Mouse (Mus musculus) thymus, postnatal 25 days (tissue): ENCODE measurements at regions not wholly inside any gene's neighbourhood (a gene's known extent, or its start where the extent isn't known, plus 50 kb on each side); places are given as distances from the start of the nearest gene placed in this dataset.

Experiments
- DNase-seq: peaks from one replicate; pipeline ENCODE4 v3.0.0; 2022

DNA sequence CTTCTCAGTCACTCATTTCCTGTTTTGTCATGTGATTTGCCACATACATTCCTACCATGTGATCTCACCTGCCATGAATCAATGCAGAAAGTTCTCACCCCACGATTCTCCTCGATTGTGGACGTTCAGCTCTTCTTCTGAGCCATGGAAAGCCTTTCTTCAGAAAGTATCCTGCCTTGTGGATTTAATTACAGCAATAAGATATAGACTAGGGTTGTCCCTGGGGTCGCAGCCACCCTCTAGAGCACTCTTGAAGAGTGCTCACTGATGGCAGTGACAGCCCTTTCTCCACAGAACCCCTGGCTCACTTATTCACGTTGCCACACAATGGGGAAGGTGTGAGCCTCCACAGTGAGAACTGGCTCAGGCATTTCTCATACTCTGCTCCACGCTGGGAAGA, 345.1 kb downstream of the Wdr11 start:
- no peak for DNase-seq

DNA sequence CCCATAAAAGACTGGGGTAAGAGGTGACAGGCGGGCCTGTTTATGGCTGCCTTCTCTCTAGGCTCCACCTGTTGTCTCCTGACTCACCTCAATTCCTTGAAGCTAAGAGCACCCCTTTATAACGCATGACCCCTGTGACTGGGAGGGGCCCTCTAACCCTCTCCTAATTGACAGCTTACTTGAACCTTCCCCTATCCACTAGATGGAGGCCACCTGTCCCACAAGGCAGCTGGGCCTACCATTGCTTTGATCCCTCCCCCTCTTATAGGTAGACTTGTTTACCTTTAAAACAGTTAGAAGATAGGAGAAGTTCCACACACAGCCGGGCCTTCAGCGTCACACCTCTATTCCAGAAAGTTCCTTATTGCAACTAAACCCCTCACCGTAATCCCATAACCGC, 346.1 kb downstream of the Wdr11 start:
- no peak for DNase-seq

DNA sequence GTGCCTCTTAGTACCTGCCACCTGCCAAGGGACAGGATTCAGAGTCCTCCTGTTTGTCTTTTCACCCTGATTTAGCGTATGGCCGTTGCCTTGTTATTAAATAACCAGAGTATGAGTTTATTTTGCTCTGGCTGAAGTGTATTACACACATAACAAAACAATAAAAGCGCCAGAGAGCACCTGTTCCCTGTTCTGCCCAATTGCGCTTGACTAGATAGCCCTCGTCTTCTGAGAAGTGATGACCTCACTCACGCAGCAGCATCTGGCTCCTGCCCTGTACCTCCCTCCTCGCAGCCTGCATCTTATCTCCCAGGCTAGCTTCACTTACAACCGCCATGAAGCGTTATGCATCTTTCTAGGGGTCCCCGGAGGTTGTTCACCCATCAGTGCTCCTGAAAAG, 346.5 kb downstream of the Wdr11 start:
- DNase-seq: no peak

DNA sequence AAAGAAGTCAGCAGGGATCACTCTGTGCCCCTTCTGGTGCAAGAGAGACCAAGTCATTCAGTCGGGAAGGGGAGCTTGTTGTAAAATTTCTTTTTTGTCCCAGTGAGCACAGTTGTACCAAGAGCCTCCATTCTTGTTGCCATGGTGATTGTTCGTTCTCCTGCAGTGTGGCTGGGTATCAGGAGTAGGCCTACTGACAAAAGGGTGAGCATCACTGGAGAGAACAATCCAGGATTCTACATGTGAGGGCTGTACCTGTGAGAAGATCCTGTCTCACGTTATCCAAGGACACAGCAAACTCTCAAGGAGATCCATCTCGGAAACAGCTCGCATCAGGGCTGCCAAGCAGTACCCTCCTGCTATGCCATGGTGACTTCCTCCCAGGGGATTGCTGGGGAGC, 347.6 kb downstream of the Wdr11 start:
- no peak for DNase-seq

DNA sequence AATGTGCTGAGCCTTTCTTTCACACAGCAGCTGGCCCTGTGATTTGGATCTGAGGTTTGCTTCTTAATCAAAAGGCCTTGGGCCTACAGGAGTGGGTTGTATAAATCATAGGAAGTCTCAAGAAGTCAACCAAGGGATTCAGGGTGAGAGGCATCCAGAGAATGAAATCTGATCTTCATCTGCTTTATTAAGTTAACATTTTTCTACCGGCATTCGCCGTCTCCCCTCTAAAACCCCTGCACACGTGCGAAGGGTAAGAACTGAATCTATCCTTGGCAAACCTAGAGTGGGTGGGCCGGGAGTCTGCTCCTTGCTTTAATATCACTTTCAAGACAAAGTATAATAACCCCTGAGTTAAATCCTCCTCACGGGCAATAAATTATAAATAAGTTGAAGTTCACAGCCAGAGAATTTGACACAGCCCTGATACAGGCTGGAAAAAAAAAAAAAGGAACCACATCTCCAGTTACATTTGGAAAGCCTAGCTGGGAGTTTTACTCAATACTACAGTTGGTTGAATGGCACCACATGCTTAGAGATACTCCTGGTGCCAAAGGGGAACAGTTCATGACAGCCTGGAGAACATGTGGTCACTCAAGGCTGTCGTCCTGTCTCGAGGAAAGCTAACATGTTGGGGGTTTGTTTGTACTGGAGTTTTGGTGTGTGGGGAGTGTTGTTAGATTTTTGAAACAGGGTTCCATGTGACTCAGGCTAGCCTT, 349.8 kb downstream of the Wdr11 start:
- no peak for DNase-seq

DNA sequence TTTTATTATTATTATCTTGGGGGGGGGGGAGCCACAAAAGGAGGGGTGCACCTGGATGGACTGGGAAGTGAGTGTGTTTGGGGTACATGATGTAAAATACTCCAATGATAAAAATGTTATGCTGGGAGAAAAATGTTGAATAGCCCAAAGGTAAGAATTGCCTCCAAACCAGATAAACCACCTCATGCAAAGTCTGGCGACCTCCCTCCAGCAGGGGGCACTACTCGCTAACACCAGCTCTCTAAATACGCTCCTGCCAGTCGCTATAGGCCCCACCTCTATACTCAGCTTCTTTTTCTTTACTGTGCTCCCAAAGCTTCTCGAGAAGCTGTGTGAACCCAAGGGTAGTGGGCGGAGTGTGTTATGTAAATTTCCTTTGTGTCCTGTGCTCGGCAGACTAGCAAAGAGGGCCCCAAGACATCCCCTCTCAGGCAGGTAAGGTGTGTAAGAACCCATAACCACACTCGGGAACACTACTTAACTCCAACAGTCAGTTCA, 357.0 kb downstream of the Wdr11 start:
- no peak for DNase-seq

DNA sequence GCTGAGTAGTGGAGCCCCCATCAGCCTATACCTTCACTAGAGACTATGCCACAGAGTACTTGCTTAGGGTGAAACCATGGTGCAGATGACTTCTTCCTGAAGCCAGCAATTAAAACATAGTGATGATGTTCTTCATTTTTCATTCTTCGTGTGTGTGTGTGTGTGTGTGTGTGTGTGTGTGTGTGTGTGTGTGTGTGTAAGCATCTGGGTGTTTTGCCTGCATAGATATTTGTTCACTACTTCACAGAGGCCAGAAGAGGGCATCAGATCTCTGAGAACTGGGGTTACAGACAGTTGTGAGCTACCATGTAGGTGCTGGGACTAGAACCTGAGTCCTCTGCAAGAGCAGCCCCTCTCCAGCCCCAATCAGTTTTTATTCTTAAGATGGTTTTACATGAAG, 358.8 kb downstream of the Wdr11 start:
- DNase-seq: no peak

DNA sequence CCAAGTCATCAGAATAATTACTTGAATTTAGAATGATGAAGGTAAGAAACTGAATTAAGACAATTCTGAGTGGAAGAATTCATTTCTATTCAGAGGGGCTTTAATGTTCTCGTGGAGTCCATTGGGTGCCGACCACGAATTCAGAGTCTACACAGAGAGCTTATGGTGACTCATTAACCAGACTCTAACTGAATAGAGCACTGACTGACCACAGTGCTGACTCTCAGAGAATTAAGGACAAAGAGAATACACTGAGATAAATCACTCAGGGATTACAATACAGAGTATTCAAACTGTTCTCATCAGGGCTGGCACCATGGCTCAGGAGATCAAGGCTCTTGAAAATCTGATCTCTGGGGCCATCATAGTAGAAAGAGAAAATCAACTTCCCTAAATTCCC, 366.7 kb downstream of the Wdr11 start:
- no peak for DNase-seq

DNA sequence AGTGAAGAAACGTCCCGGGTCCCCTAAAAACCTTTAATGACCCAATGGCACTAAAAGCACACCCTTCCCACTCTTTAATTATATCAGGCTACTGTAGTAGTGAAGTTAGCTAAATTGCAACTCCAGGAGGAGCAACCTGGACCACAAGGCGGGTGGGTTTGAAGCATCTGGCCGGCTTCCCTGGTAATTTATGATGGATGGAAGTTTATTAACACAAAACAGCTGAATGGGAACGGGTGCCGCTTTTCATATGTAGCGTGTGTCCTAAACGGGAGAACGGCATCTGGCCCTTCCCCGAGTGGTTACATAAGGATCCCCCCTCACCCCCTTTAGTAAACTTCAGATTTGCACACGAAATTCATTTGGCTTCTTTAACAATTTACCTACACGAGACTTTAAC, 370.9 kb downstream of the Wdr11 start:
- DNase-seq: no peak

DNA sequence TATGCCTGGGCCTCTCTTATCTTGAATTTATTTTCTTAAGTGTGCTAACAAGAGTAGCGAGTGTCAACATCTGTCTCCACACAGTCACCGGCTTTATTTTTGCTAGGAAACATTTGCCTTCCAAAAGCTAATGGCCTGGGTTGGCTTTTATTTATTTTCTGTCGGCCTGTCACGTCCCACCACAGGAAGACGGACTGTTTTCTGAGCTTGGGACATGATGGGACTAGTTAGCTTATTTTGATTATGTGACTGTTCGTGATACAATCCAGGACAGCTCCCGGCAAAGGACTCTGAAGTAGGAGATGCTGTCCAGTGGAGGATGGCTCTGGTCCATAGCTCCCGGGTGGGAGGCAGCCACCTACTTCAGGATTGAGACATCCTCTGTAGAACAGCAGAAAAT, 372.5 kb downstream of the Wdr11 start:
- DNase-seq: no peak

DNA sequence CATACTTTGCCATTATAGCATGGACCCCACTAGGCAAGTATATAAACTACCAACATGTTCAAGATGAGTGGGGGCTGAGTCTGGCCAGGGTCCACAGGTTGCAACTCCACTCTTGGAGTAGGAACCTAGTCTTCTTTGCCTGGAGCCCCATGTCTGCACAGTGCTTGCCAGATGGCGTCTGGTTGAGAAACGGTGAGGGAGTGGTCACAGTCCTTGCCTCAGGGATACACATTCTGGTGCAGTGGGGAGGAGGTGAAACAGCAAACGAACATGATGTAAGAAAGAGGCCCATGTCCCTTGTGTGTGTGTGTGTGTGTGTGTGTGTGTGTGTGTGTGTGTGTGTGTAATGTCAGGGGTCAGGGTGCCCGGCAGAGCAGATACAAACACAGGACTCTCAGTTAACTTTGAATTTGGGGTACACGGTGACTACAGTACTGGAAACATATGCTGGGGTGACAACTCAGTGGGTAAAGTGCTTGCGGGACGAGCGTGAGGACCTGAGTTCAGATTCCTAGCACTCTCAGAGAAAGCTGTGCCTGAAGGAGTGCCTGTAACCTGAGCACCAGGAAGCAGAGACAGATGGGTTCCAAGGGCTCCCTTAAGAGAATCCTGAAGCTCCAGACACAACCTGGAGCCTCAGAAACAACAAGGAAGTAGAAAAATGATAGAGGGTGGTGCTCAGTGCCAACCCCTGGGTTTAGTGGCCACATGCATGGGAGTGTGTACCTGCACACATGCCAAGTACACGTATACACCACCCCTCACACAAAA, 373.8 kb downstream of the Wdr11 start:
- DNase-seq: no peak

DNA sequence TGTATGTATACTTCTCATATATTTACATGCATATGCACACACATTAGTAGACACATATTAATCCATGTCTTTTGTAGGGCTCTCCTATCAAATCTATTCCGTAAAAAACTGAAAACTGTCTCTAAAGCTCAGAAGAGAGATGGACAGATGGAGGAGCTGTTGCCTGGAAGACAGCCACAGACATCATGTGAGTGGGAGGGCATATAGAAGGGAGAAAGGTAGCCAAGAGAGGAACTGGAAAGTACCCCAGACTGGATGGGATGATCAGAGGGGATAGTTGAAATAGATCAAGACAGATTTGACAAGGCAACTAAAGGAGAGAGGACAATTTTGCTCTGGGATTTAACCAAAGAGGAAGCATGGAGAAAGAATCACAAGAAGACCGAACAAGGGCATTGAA, 375.1 kb downstream of the Wdr11 start:
- DNase-seq: no peak

DNA sequence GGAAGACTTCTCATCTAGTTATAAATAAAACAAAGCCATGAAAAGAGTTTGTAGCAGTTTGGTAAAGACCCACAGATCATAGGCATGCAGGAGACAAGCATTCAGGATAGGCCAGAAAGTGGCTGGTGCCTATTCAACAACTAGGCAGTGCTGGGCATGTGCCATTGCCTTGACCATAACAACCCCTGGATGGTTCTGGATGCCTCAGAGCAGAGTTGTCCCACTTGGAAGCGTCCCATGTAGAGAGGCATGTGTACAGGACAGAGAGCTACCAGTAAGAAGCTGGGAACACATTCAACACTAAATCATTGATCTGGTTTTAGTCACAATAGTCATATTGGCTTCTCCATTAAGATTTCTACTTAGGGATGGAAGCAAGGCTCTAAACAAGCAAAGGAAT, 378.5 kb downstream of the Wdr11 start:
- no peak for DNase-seq

DNA sequence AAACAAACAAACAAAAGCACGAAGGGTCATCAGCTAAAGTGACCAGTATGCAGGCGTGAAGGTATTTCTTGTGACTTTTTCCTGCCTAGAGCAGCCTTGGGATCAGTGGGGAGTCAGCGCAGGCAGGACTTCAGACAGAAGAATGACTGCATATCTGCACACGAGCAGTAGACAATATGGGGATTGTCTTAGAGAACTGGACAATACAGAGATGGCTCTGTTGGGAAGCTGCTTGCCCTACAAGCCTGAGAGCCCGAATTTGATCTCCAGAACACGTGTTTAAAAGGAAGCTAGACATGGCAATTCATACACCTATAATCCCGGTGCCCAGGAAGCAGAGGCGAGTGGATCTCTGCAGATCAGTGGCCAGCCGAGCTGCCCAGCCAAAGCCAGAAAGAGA, 382.5 kb downstream of the Wdr11 start:
- no peak for DNase-seq

DNA sequence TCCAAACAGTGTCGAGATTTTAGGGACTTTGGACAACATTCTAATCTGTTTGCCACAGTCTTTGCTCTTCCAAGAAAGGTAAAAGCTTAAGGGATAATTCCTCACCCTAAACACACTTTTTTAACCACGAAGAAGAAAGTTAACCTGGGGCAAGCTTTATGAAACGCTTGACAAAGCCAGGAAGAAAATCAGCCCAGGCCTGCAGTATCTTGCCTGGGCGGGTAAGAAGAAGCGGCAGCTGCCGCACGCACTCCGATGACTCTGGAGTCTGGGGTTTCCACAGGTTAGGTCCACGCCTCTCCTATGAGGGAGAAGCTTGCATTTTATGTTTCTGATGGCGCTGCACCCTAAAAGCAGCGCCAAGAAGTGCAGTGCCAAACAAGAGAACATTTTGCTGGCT, 383.2 kb downstream of the Wdr11 start:
- no peak for DNase-seq

DNA sequence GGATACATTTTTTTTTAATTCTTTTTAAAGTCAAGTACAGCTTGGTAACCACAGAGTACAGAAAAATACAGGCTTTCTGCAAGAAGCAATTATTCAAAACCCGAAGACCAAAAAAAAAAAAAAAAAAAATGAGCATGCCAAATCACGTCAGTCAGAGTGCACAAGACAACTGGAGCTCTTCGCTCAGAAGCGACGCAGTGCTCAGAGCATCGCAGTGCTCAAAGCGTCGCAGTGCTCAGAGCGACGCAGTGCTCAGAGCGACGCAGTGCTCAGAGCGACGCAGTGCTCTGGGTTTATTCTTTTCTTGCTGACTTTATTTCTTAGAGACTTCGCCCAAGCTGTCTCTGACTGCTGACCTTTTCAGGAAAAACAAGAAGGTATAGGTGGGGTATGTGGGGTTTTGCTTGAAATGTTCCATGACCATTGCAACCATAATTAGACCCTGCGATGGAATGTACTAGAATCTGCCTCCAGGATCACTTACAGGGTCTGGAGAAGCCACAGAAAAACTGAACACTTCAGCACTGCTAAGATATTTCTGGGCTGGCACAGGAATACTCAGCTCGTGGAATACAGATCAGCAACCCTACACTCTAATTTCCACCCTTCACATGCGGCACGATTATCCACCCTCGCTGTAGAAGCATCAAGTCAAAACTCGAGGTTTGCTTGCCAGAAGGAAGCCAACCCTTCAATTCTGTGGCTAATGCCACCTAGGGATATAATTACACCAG, 384.3 kb downstream of the Wdr11 start:
- DNase-seq: no peak

DNA sequence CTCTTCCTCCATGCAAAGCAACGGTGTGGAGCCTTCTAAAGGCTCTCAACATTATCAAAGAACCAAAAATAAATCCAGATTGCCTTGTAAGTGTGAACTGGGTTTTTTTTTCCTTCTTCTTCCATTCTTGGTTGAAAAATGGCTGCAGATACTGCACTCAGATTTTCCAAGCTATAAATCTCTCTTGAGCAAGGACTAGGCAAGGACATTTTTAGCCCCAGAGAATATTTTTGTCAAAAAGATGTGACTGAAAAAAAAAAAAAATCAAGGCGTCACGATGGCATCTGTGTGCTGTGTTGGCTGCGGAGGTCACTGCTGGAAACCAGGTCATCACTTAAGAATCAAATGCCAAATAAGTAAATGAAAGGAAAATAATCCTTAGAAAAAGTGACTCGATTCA, 386.9 kb downstream of the Wdr11 start:
- no peak for DNase-seq

DNA sequence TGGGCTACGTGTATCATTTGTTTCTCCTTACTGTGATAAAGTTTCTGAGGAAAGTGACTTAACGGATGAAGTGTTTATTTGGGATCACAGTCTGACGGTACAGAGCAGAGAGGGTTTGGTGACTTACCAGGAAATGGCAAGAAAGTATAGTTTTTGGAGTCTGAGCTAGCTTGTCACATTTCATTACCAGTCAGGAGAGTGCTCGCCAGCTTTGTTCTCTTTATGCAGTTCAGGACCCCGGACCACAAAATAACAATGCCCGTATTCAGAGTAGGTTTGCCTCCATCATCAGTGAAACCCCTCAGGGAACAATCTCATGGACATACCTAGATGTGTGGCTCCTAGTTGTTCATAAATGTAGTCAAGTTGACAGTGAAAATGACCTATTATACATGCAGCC, 387.7 kb downstream of the Wdr11 start:
- DNase-seq: no peak

DNA sequence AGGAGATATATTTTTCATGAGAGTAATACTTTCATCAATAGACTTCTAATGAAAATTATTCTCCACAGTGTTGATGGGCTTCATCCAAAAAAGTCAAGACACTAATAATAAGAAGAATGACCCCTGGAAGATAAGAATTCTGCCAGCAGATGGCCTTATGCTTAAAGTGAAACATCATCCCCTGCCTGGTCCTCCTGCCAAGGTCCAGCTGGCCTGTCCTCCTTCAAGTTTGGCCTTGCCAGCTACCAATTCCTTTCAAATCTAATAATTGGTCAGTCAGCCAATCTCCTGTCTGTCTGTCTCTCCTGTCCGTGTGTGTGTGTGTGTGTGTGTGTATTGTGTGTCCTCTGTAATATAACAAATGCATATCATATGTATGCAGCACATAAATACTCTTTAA, 388.8 kb downstream of the Wdr11 start:
- no peak for DNase-seq

DNA sequence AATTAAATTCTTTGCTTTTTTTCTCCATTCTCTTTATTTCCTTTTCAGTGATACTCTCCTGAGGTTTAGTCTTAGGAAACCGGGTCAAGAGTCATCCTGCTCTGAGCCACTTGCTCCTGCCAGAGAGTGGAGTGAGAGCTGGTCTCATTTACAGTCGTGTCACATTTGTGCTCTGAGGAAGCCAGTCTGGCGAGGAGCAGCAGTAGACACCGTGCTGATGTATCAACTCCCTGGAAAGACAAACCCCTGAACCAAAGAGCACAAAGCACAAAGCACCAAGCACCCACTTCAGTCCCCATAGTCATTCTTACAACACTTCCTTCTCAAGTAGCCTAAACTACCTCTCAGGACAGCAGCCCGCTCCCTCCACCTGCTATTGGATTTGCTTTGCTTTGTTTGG, 390.7 kb downstream of the Wdr11 start:
- DNase-seq: no peak

DNA sequence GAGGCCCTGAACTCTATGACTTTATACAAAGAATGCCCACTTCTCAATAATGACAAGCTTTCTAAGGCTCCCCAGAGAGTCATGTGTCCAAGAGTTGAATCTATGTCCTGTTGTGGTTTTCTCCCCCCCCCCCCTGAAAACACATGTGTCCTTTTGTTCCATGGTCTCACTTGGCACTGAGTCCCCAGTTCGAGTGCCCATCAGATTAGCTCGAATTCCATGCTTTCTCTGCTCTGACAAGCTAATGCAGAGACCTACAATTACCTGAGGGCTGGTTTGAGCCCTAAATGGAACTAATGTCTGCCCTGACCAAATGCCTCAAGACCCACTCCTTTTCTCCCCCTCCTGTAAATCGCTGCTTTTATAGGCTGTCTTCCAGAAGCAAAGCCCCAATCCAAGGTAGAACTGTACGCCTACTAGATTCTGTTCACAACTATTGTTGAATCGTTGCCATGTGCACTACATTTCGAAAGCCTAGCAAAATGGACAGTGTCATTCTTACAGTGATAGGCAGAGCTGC, 392.0 kb downstream of the Wdr11 start:
- no peak for DNase-seq

DNA sequence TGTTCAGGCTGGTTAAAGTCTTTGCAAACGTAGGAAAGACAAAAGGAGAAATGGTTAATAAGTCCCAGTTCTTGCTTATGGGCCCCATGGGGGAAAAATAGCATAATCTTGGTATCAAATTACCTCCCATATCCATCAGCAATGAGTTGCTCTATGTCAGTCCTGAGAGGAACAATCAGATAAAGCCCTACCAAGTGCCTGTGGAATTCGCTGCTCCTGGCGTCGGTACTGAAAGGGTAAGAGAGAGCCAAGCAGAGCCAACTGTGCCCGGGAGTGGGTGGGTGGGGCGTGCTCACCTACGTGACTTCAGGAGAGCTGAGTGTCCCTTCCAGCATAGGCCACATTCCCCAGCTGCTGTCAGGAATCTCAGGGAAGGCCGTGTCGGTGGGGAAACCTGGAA, 392.7 kb downstream of the Wdr11 start:
- no peak for DNase-seq

DNA sequence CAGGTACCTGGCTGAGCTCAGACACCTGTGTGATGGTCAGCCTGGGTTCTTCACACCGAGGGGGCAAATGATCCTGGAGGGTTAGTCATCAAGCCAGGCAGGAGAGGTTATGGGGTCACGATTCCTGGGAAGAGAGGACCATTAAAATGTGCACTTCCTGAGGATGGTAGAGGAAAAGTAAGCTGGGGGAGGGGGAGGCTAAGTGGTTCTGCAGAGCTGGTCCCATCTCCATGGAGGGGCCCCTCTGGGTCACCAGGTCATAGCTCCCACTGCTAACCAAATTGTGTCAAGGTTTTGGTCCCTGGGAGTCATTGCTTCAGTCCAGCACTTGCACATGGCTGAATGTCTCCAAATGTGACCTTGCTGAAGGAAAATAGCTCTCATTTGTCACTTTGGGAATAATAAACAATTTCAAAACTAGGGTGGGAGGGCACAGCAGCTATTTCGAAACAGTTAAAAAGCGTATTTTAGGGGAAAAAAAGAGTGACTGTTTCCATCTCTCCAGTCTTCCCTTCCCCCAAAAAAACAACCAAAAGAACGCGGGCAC, 395.5 kb downstream of the Wdr11 start:
- no peak for DNase-seq
